Mouse (Mus musculus) G1E (cell line): ENCODE data around the gene Tdp2.

ENCODE experiments used
- CTCF ChIP-seq: IDR thresholded peaks from 2 replicates; pipeline ENCODE4 v1.5.1; 2012; ENCODE audit warnings: low read depth, low read length, inconsistent platforms, mixed read lengths
- GATA1 ChIP-seq: IDR thresholded peaks from 2 replicates; pipeline ENCODE4 v1.6.1; 2012; ENCODE audit warnings: borderline replicate concordance, low read length, inconsistent platforms, mixed read lengths
- GATA2 ChIP-seq: IDR thresholded peaks from 2 replicates; pipeline ENCODE4 v1.6.1; 2012; ENCODE audit warnings: low read depth, low read length, inconsistent platforms, borderline replicate concordance
- POLR2AphosphoS5 ChIP-seq: IDR thresholded peaks from 2 replicates; pipeline ENCODE4 v1.6.1; 2012; ENCODE audit warnings: low read depth, low read length, inconsistent platforms; ENCODE audit not compliant: insufficient replicate concordance
- TAL1 ChIP-seq: conservative IDR thresholded peaks from 2 replicates; pipeline ENCODE4 v1.6.1; 2012; ENCODE audit warnings: low read depth, low read length, inconsistent platforms, mixed read lengths

DNA sequence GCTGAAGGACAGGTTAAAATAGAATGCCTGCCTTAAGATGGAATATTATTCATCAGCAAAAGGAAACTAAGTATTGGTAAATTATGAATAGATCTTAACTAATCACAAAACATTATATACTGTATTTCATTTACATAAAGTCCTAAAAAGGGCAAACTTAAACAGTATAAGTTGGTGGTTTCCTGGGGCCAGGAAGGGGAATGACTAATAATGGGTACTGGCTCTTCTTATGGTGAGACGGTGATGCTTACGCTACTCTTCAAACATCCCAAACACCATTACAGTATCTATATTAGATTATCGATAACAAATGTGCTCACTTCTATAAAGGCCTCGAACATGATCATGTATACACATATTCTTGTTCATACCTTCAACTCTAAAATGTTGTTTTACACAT is 32.8 kb upstream of the Tdp2 start:
- no peak for TF ChIP-seq GATA1
- TF ChIP-seq TAL1, result no peak
- TF ChIP-seq CTCF, result no peak
- TF ChIP-seq POLR2AphosphoS5, result no peak
- no peak for TF ChIP-seq GATA2
